ENCODE assay signal across 18 mouse cellular contexts in the genomic region with DNA sequence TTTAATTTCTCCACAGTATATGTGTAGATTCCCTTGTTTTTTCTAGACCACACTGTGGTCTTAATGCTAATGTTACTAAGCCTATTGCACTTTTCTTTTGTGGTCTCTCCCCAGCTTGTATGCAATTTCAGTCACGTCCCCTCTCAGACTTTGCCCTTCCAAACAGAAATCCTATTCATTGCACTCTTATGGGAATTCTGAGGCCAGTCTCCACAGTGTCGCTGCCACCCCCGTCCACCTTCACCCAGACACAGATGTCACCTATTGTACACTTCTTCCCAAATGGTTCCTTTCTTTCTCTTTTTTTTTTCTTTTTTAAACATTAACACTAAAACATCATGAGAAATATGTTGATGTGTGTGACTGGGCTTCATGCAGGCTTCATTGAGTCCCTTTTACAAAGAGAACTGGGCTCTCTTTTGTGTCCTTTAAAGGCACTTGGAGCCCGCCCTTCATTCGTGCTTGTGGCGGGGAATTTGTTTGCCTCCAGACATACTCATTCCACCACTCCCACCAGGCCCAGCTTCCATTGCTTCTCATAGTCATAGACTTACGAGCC. TPM values are rescaled to one million over a fixed set of nuclear protein-coding genes. Genes with fewer than 3 reads are reported as not detected.
DNase-seq lines count a peak whose midpoint lies in the region; ATAC-seq and TF ChIP-seq lines count a peak whose summit lies in the region.
"Had no signal": no experiment of that assay in that cellular context is flagged by ENCODE, and none has a peak within 500 bp of the region (broad histone marks: within the 10 kb centered on the region; RNA-seq: fewer than 3 reads in every experiment).

No protein-coding gene starts in this region.

- DNase-seq in neural tube, embryonic 11.5 days (ENCODE audit: low spot score): peak; percentile 62
- peak; percentile 24 for DNase-seq in hindbrain, postnatal 0 days (ENCODE audit: low spot score)
- no peak for DNase-seq in right cerebral cortex, adult 18-20 months
- DNase-seq in layer of hippocampus, adult 11-12 months (ENCODE audit: low spot score): no peak
- no peak for DNase-seq in layer of hippocampus, adult 8-10 months (ENCODE audit: low spot score in 2 of 2)
- DNase-seq: cerebellum, adult 18-20 months; kidney, postnatal 36 days; layer of hippocampus, postnatal 36 days; left cerebral cortex, postnatal 4 days; liver, embryonic 13.5 days; retina, postnatal 1 day had no signal

- H3K36me3 ChIP-seq in neural tube, embryonic 11.5 days (ENCODE audit: control insufficient read depth, insufficient read depth, low read length): no peaks in the 10 kb centered on the region
- no peaks in the 10 kb centered on the region for H3K36me3 ChIP-seq in neural tube, embryonic 15.5 days
- no peaks in the 10 kb centered on the region for H3K36me3 ChIP-seq in forebrain, embryonic 16.5 days (ENCODE audit: control insufficient read depth, insufficient read depth)
- H3K36me3 ChIP-seq in hindbrain, postnatal 0 days (ENCODE audit: insufficient read depth, low read length): no peaks in the 10 kb centered on the region
- H3K36me3 ChIP-seq in neural tube, embryonic 14.5 days (ENCODE audit: control insufficient read depth, insufficient read depth, low read length): no peaks in the 10 kb centered on the region
- H3K36me3 ChIP-seq: G1E; liver, embryonic 13.5 days; stomach, embryonic 15.5 days had no signal

- H3K27ac ChIP-seq in neural tube, embryonic 11.5 days (ENCODE audit: low read depth, low read length): peak overlapping the region; percentile 62; the same call in 1 of the 2 replicates
- no peak overlapping the region for H3K27ac ChIP-seq in neural tube, embryonic 15.5 days (replicated peaks)
- H3K27ac ChIP-seq in forebrain, embryonic 16.5 days (ENCODE audit: low read length): no peak overlapping the region
- no peak overlapping the region for H3K27ac ChIP-seq in hindbrain, postnatal 0 days
- H3K27ac ChIP-seq in neural tube, embryonic 14.5 days (ENCODE audit: low read depth, low read length): no peak overlapping the region
- H3K27ac ChIP-seq: liver, embryonic 13.5 days; stomach, embryonic 15.5 days had no signal

- peak; percentile 88 for ATAC-seq in neural tube, embryonic 11.5 days (ENCODE audit: insufficient read depth, low FRiP score, low TSS enrichment)
- ATAC-seq in neural tube, embryonic 15.5 days (ENCODE audit: low FRiP score): no peak
- peak; percentile 81 for ATAC-seq in forebrain, embryonic 16.5 days
- peak; percentile 24; the same call in 1 of the 2 replicates for ATAC-seq in hindbrain, postnatal 0 days
- ATAC-seq in neural tube, embryonic 14.5 days (ENCODE audit: low read depth): peak; percentile 74; the same call in 1 of the 2 replicates
- ATAC-seq: intestine, postnatal 0 days had no signal

- 43% methylated on average over 7 of the region's 7 CpGs for WGBS in neural tube, embryonic 11.5 days
- 29% methylated on average over 7 of the region's 7 CpGs for WGBS in neural tube, embryonic 15.5 days
- WGBS in forebrain, embryonic 16.5 days: 3% methylated on average over 7 of the region's 7 CpGs
- WGBS in hindbrain, postnatal 0 days: 28% methylated on average over 7 of the region's 7 CpGs
- 17% methylated on average over 7 of the region's 7 CpGs for WGBS in neural tube, embryonic 14.5 days

- H3K9me3 ChIP-seq in neural tube, embryonic 11.5 days (ENCODE audit: control insufficient read depth, low read length): no peaks in the 10 kb centered on the region
- no peaks in the 10 kb centered on the region for H3K9me3 ChIP-seq in neural tube, embryonic 15.5 days (replicated peaks)
- H3K9me3 ChIP-seq in forebrain, embryonic 16.5 days (ENCODE audit: control insufficient read depth, low read length): no peaks in the 10 kb centered on the region
- no peaks in the 10 kb centered on the region for H3K9me3 ChIP-seq in hindbrain, postnatal 0 days (ENCODE audit: low read length)
- no peaks in the 10 kb centered on the region for H3K9me3 ChIP-seq in neural tube, embryonic 14.5 days (ENCODE audit: control insufficient read depth, low read length)
- H3K9me3 ChIP-seq: G1E; liver, embryonic 13.5 days; stomach, embryonic 15.5 days had no signal

- H3K9ac ChIP-seq in neural tube, embryonic 11.5 days (ENCODE audit: low read length): no peak overlapping the region
- H3K9ac ChIP-seq in neural tube, embryonic 15.5 days (replicated peaks): no peak overlapping the region
- H3K9ac ChIP-seq in forebrain, embryonic 16.5 days (replicated peaks; ENCODE audit: low read depth, low read length): no peak overlapping the region
- no peak overlapping the region for H3K9ac ChIP-seq in hindbrain, postnatal 0 days (replicated peaks; ENCODE audit: low read length)
- no peak overlapping the region for H3K9ac ChIP-seq in neural tube, embryonic 14.5 days (replicated peaks; ENCODE audit: low read depth, low read length)
- H3K9ac ChIP-seq: liver, embryonic 13.5 days; stomach, embryonic 15.5 days had no signal

- no peak overlapping the region for H3K4me3 ChIP-seq in neural tube, embryonic 11.5 days (ENCODE audit: low read depth, low read length)
- H3K4me3 ChIP-seq in neural tube, embryonic 15.5 days (replicated peaks): no peak overlapping the region
- H3K4me3 ChIP-seq in forebrain, embryonic 16.5 days (replicated peaks; ENCODE audit: low read length): no peak overlapping the region
- H3K4me3 ChIP-seq in hindbrain, postnatal 0 days (ENCODE audit: low read length): no peak overlapping the region
- H3K4me3 ChIP-seq in neural tube, embryonic 14.5 days (ENCODE audit: low read depth, low read length): no peak overlapping the region
- H3K4me3 ChIP-seq: liver, embryonic 13.5 days; stomach, embryonic 15.5 days had no signal

- no peaks in the 10 kb centered on the region for H3K4me1 ChIP-seq in neural tube, embryonic 11.5 days (ENCODE audit: control insufficient read depth, insufficient read depth, low read length)
- H3K4me1 ChIP-seq in neural tube, embryonic 15.5 days: no peaks in the 10 kb centered on the region
- peaks cover 11% of the 10 kb centered on the region; the same call in 1 of the 2 replicates for H3K4me1 ChIP-seq in forebrain, embryonic 16.5 days (replicated peaks; ENCODE audit: control insufficient read depth, insufficient read depth, low read length)
- no peaks in the 10 kb centered on the region for H3K4me1 ChIP-seq in hindbrain, postnatal 0 days (ENCODE audit: insufficient read depth, low read length)
- no peaks in the 10 kb centered on the region for H3K4me1 ChIP-seq in neural tube, embryonic 14.5 days (ENCODE audit: control insufficient read depth, insufficient read depth, low read length)
- H3K4me1 ChIP-seq: liver, embryonic 13.5 days; stomach, embryonic 15.5 days had no signal

- H3K27me3 ChIP-seq in neural tube, embryonic 11.5 days (ENCODE audit: control insufficient read depth, insufficient read depth, low read length): no peaks in the 10 kb centered on the region
- H3K27me3 ChIP-seq in neural tube, embryonic 15.5 days (replicated peaks): no peaks in the 10 kb centered on the region
- no peaks in the 10 kb centered on the region for H3K27me3 ChIP-seq in forebrain, embryonic 16.5 days (replicated peaks; ENCODE audit: control insufficient read depth, insufficient read depth, low read length)
- no peaks in the 10 kb centered on the region for H3K27me3 ChIP-seq in hindbrain, postnatal 0 days (ENCODE audit: insufficient read depth, low read length)
- H3K27me3 ChIP-seq in neural tube, embryonic 14.5 days (ENCODE audit: control insufficient read depth, insufficient read depth, low read length): no peaks in the 10 kb centered on the region
- H3K27me3 ChIP-seq: liver, embryonic 13.5 days; stomach, embryonic 15.5 days had no signal

- TF ChIP-seq CTCF in hindbrain, postnatal 0 days (IDR thresholded peaks at IDR 0.05; ENCODE audit: low read depth): no peak

- no peak overlapping the region for H3K4me2 ChIP-seq in neural tube, embryonic 11.5 days (ENCODE audit: low read depth)
- H3K4me2 ChIP-seq in neural tube, embryonic 15.5 days: no peak overlapping the region
- H3K4me2 ChIP-seq in forebrain, embryonic 16.5 days (ENCODE audit: low read length): no peak overlapping the region
- H3K4me2 ChIP-seq in hindbrain, postnatal 0 days (ENCODE audit: low read depth, low read length): no peak overlapping the region
- no peak overlapping the region for H3K4me2 ChIP-seq in neural tube, embryonic 14.5 days (ENCODE audit: low read depth, low read length)
- H3K4me2 ChIP-seq: liver, embryonic 13.5 days; stomach, embryonic 15.5 days had no signal

RNA-seq across cellular contexts. Expression of gene Vit, which starts 6.5 kb away (rescaled TPM):
- 4.4 and 5.4 TPM in 2 replicates for polyA plus RNA-seq in neural tube, embryonic 11.5 days (2014; fragmentation: Nextera tagmentation; extraction: Ambion mirVana)
- polyA plus RNA-seq in neural tube, embryonic 15.5 days (2015; fragmentation: Nextera tagmentation; extraction: Ambion mirVana): 9.6 and 10.3 TPM in 2 replicates
- polyA plus RNA-seq in forebrain, embryonic 16.5 days (2015; fragmentation: Nextera tagmentation; extraction: Ambion mirVana): 14.4 and 15.6 TPM in 2 replicates
- 8.3 and 10.4 TPM in 2 replicates for total RNA-seq in hindbrain, postnatal 0 days (2014; rRNA removed)
- polyA plus RNA-seq in hindbrain, postnatal 0 days (2015; fragmentation: Nextera tagmentation; extraction: Ambion mirVana): 8.7 and 9.7 TPM in 2 replicates
- 3.2 and 5.1 TPM in 2 replicates for polyA plus RNA-seq in neural tube, embryonic 14.5 days (2014; fragmentation: Nextera tagmentation; extraction: Ambion mirVana)
- 1 to 10 TPM; 5.1 to 6.1 (median 5.5) TPM for total RNA-seq in layer of hippocampus, adult 8-10 months (2022)
- total RNA-seq: G1E; megakaryocyte, adult 5-6 weeks had no signal
- polyA plus RNA-seq: G1E had no signal

Comparison
In these comparisons a context has a peak if more than half of its experiments do, and no peak if none do; other contexts are left out.
1. DNase-seq: peak in neural tube, embryonic 11.5 days (single experiment) and hindbrain, postnatal 0 days (single experiment); none in right cerebral cortex, adult 18-20 months (single experiment), layer of hippocampus, adult 11-12 months (single experiment) and layer of hippocampus, adult 8-10 months (0 of 2).